Mouse (Mus musculus): ENCODE data around the gene Rgs14. TPM values are rescaled to one million over a fixed set of nuclear protein-coding genes. Genes with fewer than 3 reads are reported as not detected.

The Rgs14 gene
- polyA plus RNA-seq, 1 experiment, result not detected

DNA sequence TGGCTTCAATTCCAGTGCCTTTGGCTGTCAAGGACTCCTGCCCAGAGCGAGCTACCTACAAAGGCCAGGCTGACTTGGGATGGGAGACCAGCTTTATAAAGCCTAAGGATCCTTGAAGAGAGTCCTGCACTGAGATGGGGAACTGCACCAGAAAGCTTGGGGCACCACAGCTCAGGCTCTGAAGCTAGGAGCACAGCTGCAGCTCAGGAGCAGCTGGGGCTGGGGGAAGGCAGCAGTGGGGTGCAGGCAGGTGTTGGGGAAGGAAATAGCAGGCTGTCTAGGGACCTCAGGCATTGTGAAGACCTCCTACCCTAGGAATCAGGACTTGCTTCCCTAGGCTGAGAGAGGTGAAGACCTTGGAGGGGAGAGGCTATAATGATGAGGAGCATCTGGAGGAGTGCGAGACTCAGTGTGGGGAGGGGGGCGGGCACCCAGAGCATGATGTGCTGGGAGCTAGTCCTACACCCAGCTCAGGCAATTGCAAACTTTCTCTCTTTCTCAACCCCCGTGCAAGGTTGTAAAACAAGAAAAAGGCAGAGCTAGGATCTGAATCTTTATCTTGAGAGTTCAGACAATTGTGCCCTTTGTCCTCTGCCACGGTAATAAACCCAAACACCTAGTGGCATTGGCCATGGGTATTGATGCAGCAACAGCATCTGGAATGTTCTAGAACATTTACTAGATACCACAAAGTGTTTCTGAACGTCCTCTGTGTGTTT is 4.8 kb downstream of the Rgs14 start:
- Histone ChIP-seq H3K4me3 (ENCODE audit: insufficient read depth, low read length) (no peak overlapping the region), H3K4me1 (ENCODE audit: control insufficient read depth, insufficient read depth, low read length) (no peaks in the 10 kb centered on the region), H3K27ac (ENCODE audit: insufficient read depth, low read length) (no peak overlapping the region)
- no peak for TF ChIP-seq POLR2A (IDR thresholded peaks at IDR 0.05; ENCODE audit: low read depth, low read length)
- no peak for TF ChIP-seq CTCF (IDR thresholded peaks at IDR 0.05; ENCODE audit: borderline replicate concordance, insufficient read depth, low read length)

DNA sequence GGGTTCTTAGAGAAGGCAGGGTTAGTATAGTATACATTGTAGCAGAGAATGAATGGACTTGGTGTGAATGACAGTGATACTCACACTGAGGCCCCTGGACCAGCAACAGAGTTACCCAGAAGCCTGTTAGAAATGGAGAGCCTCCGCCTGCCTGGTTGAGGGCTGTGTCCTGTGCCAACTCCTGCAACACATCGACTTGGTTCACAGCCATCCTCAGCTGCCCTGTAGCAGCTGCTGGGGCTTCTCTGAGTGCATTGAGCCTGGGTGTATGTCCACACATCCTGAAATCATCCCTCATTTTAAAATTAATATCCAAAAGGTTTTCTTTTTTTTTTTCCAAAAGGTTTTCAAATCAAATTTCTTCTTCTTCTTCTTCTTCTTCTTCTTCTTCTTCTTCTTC is 6.3 kb downstream of the Rgs14 start:
- TF ChIP-seq POLR2A (IDR thresholded peaks at IDR 0.05; ENCODE audit: low read depth, low read length), result no peak
- TF ChIP-seq CTCF (IDR thresholded peaks at IDR 0.05; ENCODE audit: borderline replicate concordance, insufficient read depth, low read length), result no peak
- Histone ChIP-seq H3K4me3 (ENCODE audit: insufficient read depth, low read length) (no peak overlapping the region), H3K4me1 (ENCODE audit: control insufficient read depth, insufficient read depth, low read length) (no peaks in the 10 kb centered on the region), H3K27ac (ENCODE audit: insufficient read depth, low read length) (no peak overlapping the region)

DNA sequence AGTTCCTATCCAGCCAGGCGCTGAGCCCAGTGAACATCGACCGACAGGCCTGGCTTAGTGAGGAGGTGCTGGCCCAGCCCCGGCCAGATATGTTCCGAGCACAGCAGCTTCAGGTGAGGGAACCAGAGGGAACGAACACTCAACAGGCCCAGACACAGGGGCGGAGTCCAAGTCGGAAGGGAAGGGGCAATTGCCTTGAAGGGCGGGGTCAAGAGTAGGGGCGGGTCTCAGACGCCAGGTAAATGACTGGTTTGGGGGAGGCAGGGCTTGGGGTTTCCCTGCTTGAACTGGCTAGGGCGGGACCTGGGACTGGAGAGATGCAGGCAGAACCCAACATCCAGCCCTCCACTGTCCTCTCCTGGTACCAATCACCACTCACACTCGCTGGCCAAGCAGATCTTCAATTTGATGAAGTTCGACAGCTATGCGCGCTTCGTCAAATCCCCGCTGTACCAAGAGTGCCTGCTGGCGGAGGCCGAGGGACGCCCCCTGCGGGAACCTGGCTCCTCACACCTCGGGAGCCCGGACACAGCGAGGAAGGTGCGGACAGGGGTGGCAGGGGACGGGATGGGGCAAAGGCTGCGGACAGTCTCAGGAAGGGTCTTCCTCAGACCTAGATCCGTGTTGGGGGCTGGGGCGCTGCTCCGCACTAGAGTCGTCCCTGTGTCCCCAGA is 9.5 kb downstream of the Rgs14 start:
- Histone ChIP-seq H3K4me1 (ENCODE audit: control insufficient read depth, insufficient read depth, low read length) (no peaks in the 10 kb centered on the region), H3K27ac (ENCODE audit: insufficient read depth, low read length) (no peak overlapping the region), H3K4me3 (ENCODE audit: insufficient read depth, low read length) (no peak overlapping the region)
- TF ChIP-seq CTCF (IDR thresholded peaks at IDR 0.05; ENCODE audit: borderline replicate concordance, insufficient read depth, low read length) (no peak), POLR2A (IDR thresholded peaks at IDR 0.05; ENCODE audit: low read depth, low read length) (no peak)

DNA sequence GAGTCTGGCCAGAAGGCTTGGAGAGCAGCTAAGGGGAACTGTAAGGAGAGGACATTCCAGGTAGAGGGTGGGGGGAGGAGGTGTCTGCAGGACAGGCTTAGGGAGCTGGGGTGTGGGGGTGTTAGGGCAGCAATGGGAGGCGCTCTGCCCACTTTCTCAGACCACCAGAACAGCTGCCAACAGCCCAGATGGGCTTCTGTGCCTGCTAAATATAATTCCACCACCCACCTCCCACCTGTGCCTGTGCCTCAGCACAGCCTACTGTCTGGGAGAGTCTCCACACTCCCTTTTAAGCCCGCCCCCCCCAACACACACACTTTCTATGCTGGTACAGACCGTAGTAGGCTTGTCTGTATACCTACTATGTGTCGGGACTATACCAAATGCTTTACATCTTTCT is 12.3 kb downstream of the Rgs14 start:
- TF ChIP-seq POLR2A (IDR thresholded peaks at IDR 0.05; ENCODE audit: low read depth, low read length) (no peak), CTCF (IDR thresholded peaks at IDR 0.05; ENCODE audit: borderline replicate concordance, insufficient read depth, low read length) (no peak)
- Histone ChIP-seq H3K4me1 (ENCODE audit: control insufficient read depth, insufficient read depth, low read length) (no peaks in the 10 kb centered on the region), H3K4me3 (ENCODE audit: insufficient read depth, low read length) (no peak overlapping the region), H3K27ac (ENCODE audit: insufficient read depth, low read length) (no peak overlapping the region)

DNA sequence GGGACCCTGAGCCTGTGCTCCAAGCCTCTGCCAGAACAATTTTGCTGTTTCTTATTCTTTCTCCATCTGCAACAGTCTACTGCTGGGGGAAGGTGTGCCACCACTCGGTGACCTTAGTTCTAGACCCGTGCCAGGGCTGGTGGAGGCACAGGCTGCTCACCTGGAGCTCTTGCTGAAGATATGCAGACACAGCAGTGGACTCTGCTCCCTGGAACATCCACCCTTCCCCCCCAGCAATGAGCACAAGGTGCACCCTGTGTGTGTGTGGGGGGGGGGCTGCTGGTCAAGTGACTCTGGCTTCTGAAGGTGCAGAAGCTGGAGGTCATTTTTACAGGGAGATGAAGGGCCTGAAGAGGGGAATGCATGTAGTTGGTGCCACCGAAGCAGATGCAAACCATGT is 21.1 kb downstream of the Rgs14 start:
- no peak overlapping the region for H3K27ac ChIP-seq (ENCODE audit: insufficient read depth, low read length)
- TF ChIP-seq CTCF (IDR thresholded peaks at IDR 0.05; ENCODE audit: borderline replicate concordance, insufficient read depth, low read length), result no peak
- TF ChIP-seq POLR2A (IDR thresholded peaks at IDR 0.05; ENCODE audit: low read depth, low read length), result no peak
- no peaks in the 10 kb centered on the region for H3K4me1 ChIP-seq (ENCODE audit: control insufficient read depth, insufficient read depth, low read length)
- no peak overlapping the region for H3K4me3 ChIP-seq (ENCODE audit: insufficient read depth, low read length)

DNA sequence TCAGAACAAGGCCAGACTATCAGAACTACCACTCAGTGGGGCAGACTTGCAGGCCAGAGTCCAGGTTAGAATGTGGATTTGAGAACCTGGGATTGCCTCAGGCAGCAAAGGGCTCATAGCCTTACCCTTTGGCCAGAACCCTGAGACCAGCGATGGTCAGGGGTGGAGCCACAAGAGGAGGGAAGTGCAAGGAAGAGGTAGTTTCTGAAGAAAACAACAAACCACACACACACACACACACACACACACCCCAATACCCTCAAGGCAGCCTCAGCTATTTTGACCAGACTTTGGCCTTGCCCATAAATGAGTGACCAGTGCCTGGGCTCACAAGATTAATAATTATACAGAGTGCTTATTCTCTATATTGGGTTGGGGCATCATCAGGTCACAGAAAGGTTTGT is 22.1 kb downstream of the Rgs14 start:
- Histone ChIP-seq H3K27ac (ENCODE audit: insufficient read depth, low read length) (no peak overlapping the region), H3K4me3 (ENCODE audit: insufficient read depth, low read length) (no peak overlapping the region), H3K4me1 (ENCODE audit: control insufficient read depth, insufficient read depth, low read length) (no peaks in the 10 kb centered on the region)
- TF ChIP-seq CTCF (IDR thresholded peaks at IDR 0.05; ENCODE audit: borderline replicate concordance, insufficient read depth, low read length), result no peak
- no peak for TF ChIP-seq POLR2A (IDR thresholded peaks at IDR 0.05; ENCODE audit: low read depth, low read length)

DNA sequence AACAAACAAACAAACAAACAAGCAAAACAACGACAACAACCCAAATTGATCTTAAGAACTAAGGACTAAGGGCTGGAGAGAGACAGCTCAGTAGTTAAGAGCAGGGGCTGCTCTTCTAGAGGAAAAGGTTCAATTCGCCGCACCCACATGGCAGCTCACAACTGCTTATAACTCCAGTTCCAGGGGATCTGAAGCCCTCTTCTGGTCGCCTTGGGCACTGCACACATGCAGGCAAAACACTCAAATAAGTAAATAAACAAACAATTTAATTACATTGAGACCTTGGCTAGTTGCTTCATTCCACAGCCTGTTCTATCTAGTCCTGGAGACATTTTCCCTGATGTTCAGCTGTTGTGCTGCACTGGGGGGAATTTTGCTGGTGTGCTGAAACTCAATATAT is 23.4 kb downstream of the Rgs14 start:
- H3K4me3 ChIP-seq (ENCODE audit: insufficient read depth, low read length), result no peak overlapping the region
- no peaks in the 10 kb centered on the region for H3K4me1 ChIP-seq (ENCODE audit: control insufficient read depth, insufficient read depth, low read length)
- TF ChIP-seq CTCF (IDR thresholded peaks at IDR 0.05; ENCODE audit: borderline replicate concordance, insufficient read depth, low read length), result no peak
- TF ChIP-seq POLR2A (IDR thresholded peaks at IDR 0.05; ENCODE audit: low read depth, low read length), result no peak
- H3K27ac ChIP-seq (ENCODE audit: insufficient read depth, low read length), result no peak overlapping the region

DNA sequence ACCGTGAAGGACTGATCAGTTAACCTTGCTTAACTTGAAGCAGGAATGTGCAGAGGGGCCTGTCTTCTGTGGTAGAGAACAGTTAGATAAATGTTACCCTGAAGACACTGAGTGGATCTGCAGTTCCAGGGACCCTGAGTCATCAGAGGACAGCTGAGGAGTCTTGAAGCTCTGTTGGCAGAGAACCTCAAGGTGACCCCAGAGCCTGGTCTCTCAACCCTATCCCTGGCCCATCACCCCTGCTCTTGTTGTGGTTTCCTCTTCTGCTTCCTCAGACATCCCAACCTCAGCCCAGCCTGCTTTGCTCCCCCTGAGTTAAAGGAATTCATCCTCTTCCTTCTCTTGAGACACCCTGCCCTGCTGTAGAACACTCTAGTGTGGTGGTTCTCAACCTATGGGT is 28.6 kb downstream of the Rgs14 start, which contains the start of gene Slc34a1:
Gene Slc34a1 (plus strand): TSS at position 100 of the 400 bp plus-strand sequence.
- H3K27ac ChIP-seq (ENCODE audit: insufficient read depth, low read length), result no peak within 1 kb of the TSS
- no peaks in the 10 kb centered on the region for H3K4me1 ChIP-seq (ENCODE audit: control insufficient read depth, insufficient read depth, low read length)
- TF ChIP-seq CTCF (IDR thresholded peaks at IDR 0.05; ENCODE audit: borderline replicate concordance, insufficient read depth, low read length), result no peak
- no peak for TF ChIP-seq POLR2A (IDR thresholded peaks at IDR 0.05; ENCODE audit: low read depth, low read length)
- H3K4me3 ChIP-seq (ENCODE audit: insufficient read depth, low read length), result no peak within 1 kb of the TSS

DNA sequence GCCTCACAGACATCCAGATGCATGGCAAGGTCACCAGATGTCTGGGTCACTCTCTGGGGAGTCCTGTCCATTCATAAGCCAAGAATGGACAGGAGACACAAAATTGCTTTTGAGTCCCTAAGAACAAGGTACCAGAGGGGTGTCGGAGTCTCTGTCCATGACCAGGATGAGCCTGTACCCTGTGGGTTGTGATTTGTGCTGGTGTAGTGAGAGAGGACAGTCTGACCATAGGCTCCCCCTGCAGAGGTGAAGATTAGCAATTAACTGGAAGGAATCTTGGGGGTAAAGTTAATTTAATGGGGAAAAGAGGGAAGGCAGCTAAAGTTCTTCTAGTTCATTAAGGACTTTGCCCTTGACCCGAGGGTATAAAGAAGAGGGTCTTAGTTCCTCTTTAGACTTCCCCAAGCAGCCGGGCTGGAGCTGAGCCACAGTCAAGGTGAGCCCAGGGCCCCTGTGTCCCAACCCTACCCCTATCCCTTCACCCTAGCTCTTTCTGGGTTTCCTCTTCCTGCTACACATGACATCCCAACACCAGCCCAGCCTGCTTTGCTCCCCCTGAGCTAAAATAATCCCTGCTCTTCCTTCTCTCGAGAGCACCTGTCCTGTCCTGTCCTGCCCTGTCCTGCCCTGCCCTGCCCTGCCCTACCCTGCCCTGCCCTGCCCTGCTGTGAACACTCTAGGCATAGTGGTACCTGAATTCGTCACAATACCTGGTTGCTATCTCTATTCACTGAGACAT is 29.9 kb downstream of the Rgs14 start:
- no peak overlapping the region for H3K4me3 ChIP-seq (ENCODE audit: insufficient read depth, low read length)
- H3K4me1 ChIP-seq (ENCODE audit: control insufficient read depth, insufficient read depth, low read length), result no peaks in the 10 kb centered on the region
- H3K27ac ChIP-seq (ENCODE audit: insufficient read depth, low read length), result no peak overlapping the region
- TF ChIP-seq POLR2A (IDR thresholded peaks at IDR 0.05; ENCODE audit: low read depth, low read length) (no peak), CTCF (IDR thresholded peaks at IDR 0.05; ENCODE audit: borderline replicate concordance, insufficient read depth, low read length) (no peak)

DNA sequence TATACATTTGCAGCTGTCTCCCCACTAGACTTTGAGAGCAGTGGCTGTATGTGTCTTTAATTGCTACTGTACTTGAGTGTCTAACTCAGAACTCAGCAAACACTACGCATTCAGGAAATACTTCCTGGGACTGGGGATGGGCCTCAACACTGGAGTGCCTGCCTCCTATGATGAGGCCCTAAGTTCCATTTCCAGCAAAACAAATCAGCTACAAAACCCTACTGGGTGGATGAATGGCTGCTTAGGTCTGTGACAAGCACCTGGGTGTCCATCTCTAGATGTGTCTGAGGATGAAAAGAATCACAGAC is 30.5 kb downstream of the Rgs14 start:
- TF ChIP-seq POLR2A (IDR thresholded peaks at IDR 0.05; ENCODE audit: low read depth, low read length) (no peak), CTCF (IDR thresholded peaks at IDR 0.05; ENCODE audit: borderline replicate concordance, insufficient read depth, low read length) (no peak)
- Histone ChIP-seq H3K27ac (ENCODE audit: insufficient read depth, low read length) (no peak overlapping the region), H3K4me3 (ENCODE audit: insufficient read depth, low read length) (no peak overlapping the region), H3K4me1 (ENCODE audit: control insufficient read depth, insufficient read depth, low read length) (no peaks in the 10 kb centered on the region)
